Mouse (Mus musculus): ENCODE measurements at regions not wholly inside any gene's neighbourhood (a gene's known extent, or its start where the extent isn't known, plus 50 kb on each side); places are given as distances from the start of the nearest gene placed in this dataset.
A peak's percentile ranks its signal among the peaks of the same experiment; 100 is the strongest.

- no peak for DNase-seq
Observed at GRCm38 (mm10) chr13:28563585-28563984, 306.3 kb downstream of the Gm11361 start.

- DNase-seq = no peak
Observed at GRCm38 (mm10) chr13:28560081-28560480, 302.8 kb downstream of the Gm11361 start.

- DNase-seq = no peak
Observed at GRCm38 (mm10) chr13:28557032-28557570, 299.8 kb downstream of the Gm11361 start.

- no peak for DNase-seq
Observed at GRCm38 (mm10) chr13:28556385-28556938, 299.1 kb downstream of the Gm11361 start.

GRCm38 (mm10) chr13:28554143-28554830, 297.0 kb downstream of the Gm11361 start:
- DNase-seq = no peak

GRCm38 (mm10) chr13:28552974-28553750, 295.8 kb downstream of the Gm11361 start:
- DNase-seq = no peak

- DNase-seq = no peak
Observed at GRCm38 (mm10) chr13:28551555-28551954, 294.2 kb downstream of the Gm11361 start.

GRCm38 (mm10) chr13:28545797-28546196, 288.5 kb downstream of the Gm11361 start:
- DNase-seq = no peak

GRCm38 (mm10) chr13:28545337-28545736, 288.0 kb downstream of the Gm11361 start:
- DNase-seq = peak; percentile 26

GRCm38 (mm10) chr13:28544819-28545180, 287.5 kb downstream of the Gm11361 start:
- DNase-seq = no peak

- peak; percentile 95 for DNase-seq
Observed at GRCm38 (mm10) chr13:28544003-28544818, 286.9 kb downstream of the Gm11361 start.

- no peak for DNase-seq
Observed at GRCm38 (mm10) chr13:28541607-28542006, 284.3 kb downstream of the Gm11361 start.

- no peak for DNase-seq
Observed at GRCm38 (mm10) chr13:28533080-28533479, 275.8 kb downstream of the Gm11361 start.

GRCm38 (mm10) chr13:28532278-28532677, 274.9 kb downstream of the Gm11361 start:
- DNase-seq = peak; percentile 98

GRCm38 (mm10) chr13:28531534-28531999, 274.2 kb downstream of the Gm11361 start:
- DNase-seq = peak; percentile 61

- DNase-seq = no peak
Observed at GRCm38 (mm10) chr13:28530947-28531346, 273.6 kb downstream of the Gm11361 start.

- no peak for DNase-seq
Observed at GRCm38 (mm10) chr13:28528898-28529511, 271.7 kb downstream of the Gm11361 start.

GRCm38 (mm10) chr13:28526299-28526698, 269.0 kb downstream of the Gm11361 start:
- no peak for DNase-seq

- DNase-seq = no peak
Observed at GRCm38 (mm10) chr13:28524411-28524810, 267.1 kb downstream of the Gm11361 start.

- DNase-seq = no peak
Observed at GRCm38 (mm10) chr13:28520127-28520482, 262.8 kb downstream of the Gm11361 start.

- peak; percentile 85 for DNase-seq
Observed at GRCm38 (mm10) chr13:28519383-28520126, 262.2 kb downstream of the Gm11361 start.

GRCm38 (mm10) chr13:28517161-28517560, 259.8 kb downstream of the Gm11361 start:
- DNase-seq = no peak
